Mouse (Mus musculus): Measurements from ENCODE around the gene Ppm1a.

DNA sequence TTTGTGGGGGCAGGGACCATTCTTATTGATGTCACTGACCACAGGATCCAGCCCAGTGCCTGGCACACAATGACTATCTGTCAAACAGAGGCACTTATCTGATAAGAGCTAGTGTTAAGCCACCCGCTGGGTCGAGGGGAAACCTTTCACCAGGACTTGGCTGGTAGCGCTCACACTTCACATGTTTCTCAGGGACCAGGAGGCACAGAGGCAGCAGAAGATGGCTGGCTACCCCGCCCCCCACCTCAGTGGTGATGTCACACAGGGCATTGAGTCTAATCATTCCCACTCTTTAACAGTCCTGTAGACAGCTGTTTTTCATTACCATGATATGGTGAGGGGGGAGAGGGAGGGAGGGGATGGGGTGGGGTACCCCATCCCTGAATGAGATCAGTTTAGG, at the start of gene Ppm1a:
- TF ChIP-seq MAFK (IDR thresholded peaks at IDR 0.05; ENCODE audit: insufficient read depth, low read depth, low read length) (no peak), HCFC1 (IDR thresholded peaks at IDR 0.05; ENCODE audit: borderline replicate concordance, insufficient read depth, low read length) (no peak), ZC3H11A (IDR thresholded peaks at IDR 0.05; ENCODE audit: borderline replicate concordance, low read depth, low read length) (no peak), ZNF384 (IDR thresholded peaks at IDR 0.05; ENCODE audit: low read depth, low read length) (no peak)

Data from ES-E14 (cell line).